Mouse (Mus musculus): ENCODE measurements around the gene Slco3a1.

- TF ChIP-seq CTCF (IDR thresholded peaks at IDR 0.05; ENCODE audit: borderline replicate concordance, insufficient read depth, low read length): no peak
- TF ChIP-seq POLR2A (IDR thresholded peaks at IDR 0.05; ENCODE audit: low read depth, low read length): no peak
Measured at GRCm38 (mm10) chr7:74531468-74532097, 23.0 kb downstream of the Slco3a1 start.
